Mouse (Mus musculus): ENCODE measurements at regions not wholly inside any gene's neighbourhood (a gene's known extent, or its start where the extent isn't known, plus 50 kb on each side); places are given as distances from the start of the nearest gene placed in this dataset.

GRCm38 (mm10) chr1:41131410-41131809 lies 326.0 kb downstream of the Tmem182 start:
- TF ChIP-seq CTCF (IDR thresholded peaks at IDR 0.05; ENCODE audit: low read depth, low read length) (no peak), POLR2A (IDR thresholded peaks at IDR 0.05; ENCODE audit: insufficient read depth, low read length) (no peak), EP300 (IDR thresholded peaks at IDR 0.05; ENCODE audit: insufficient read depth, low read depth, low read length) (no peak)
